Mouse (Mus musculus) embryonic fibroblast, embryonic 13.5 days (primary cell): Measurements from ENCODE around the gene Pcbp2.

Experiments
- CTCF ChIP-seq: IDR thresholded peaks from 2 replicates; pipeline ENCODE4 v1.5.1; 2011; ENCODE audit warnings: mild to moderate bottlenecking, control low read depth, low read length, moderate library complexity, borderline replicate concordance; ENCODE audit not compliant: insufficient read depth
- POLR2A ChIP-seq: IDR thresholded peaks from 2 replicates; pipeline ENCODE4 v1.6.1; 2011; ENCODE audit warnings: low read depth, mild to moderate bottlenecking, control low read depth, low read length, moderate library complexity

GRCm38 (mm10) chr15:102518859-102519201, 48.5 kb downstream of the Pcbp2 start:
- TF ChIP-seq CTCF (no peak), POLR2A (peak; percentile 68; the same call in 1 of the 2 replicates)
